Mouse (Mus musculus) midbrain, embryonic 10.5 days (tissue): ENCODE data around the gene Atp1b3. TPM values are rescaled to one million over a fixed set of nuclear protein-coding genes. Genes with fewer than 3 reads are reported as not detected.
"Not testable (repeated sequence)": the region's sequence is repeated elsewhere in the genome, so short reads cannot be mapped to it uniquely, and the experiment has no call there.

Source experiments
- DNase-seq: peaks from one replicate; pipeline ENCODE4 v3.0.0-alpha.2; 2017; ENCODE audit warnings: low spot score
- H3K27ac ChIP-seq: fragments of 300-500 bp; sonication (generic); replicated peaks from 2 replicates; pipeline ENCODE4 v1.5.1; 2016; ENCODE audit warnings: mild to moderate bottlenecking
- H3K27me3 ChIP-seq: fragments of 300-500 bp; sonication (generic); 2 replicates; pipeline ENCODE4 v1.6.1; 2016; ENCODE audit warnings: low read depth, mild to moderate bottlenecking; ENCODE audit not compliant: poor library complexity, severe bottlenecking
- H3K36me3 ChIP-seq: fragments of 300-500 bp; sonication (generic); 2 replicates; pipeline ENCODE4 v1.6.1; 2016; ENCODE audit warnings: mild to moderate bottlenecking, moderate library complexity
- H3K4me1 ChIP-seq: fragments of 300-500 bp; sonication (generic); 2 replicates; pipeline ENCODE4 v1.6.1; 2016
- H3K4me3 ChIP-seq: fragments of 300-500 bp; sonication (generic); 2 replicates; pipeline ENCODE4 v1.5.1; 2016; ENCODE audit warnings: mild to moderate bottlenecking, moderate library complexity
- H3K9me3 ChIP-seq: fragments of 300-500 bp; sonication (generic); replicated peaks from 2 replicates; pipeline ENCODE4 v1.6.1; 2016; ENCODE audit warnings: mild to moderate bottlenecking
- WGBS: fragments of 180-500 bp; shearing (Covaris S2); methylation state at CpG from one replicate; pipeline ENCODE4 v1.1.7; 2016; 5-methylcytosine and 5-hydroxymethylcytosine counted together
- polyA plus RNA-seq: library from polyadenylated mRNA; unstranded; fragments of >200 nt; fragmentation: Nextera tagmentation; extraction: Ambion mirVana; gene quantifications from 2 replicates; pipeline ENCODE4 v1.2.1, GENCODE M21; 2016

Gene Atp1b3
- polyA plus RNA-seq, 1 experiment from 2014 or later, result 184 TPM

DNA sequence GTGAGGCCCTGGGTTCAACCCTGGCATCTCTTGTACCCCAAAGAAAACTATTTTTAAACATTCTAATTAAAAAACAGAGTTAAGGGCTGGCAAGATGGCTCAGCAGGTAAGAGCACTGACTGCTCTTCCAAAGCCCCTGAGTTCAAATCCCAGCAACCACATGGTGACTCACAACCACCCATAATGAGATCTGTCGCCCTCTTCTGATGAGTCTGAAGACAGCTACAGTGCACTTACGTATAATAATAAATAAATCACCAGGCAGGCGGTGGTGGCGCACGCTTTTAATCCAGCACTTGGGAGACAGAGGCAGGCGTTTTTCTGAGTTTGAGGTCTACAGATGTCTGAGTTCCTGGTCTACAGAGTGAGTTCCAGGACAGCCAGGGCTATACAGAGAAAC, 12.5 kb downstream of the Atp1b3 start:
- not testable (repeated sequence) for H3K9me3 ChIP-seq, H3K27ac ChIP-seq, H3K4me1 ChIP-seq, H3K4me3 ChIP-seq, H3K27me3 ChIP-seq, DNase-seq
- H3K36me3 ChIP-seq, result peaks cover 29% of the 10 kb centered on the region
- 94% methylated on average over 6 of the region's 6 CpGs for WGBS

DNA sequence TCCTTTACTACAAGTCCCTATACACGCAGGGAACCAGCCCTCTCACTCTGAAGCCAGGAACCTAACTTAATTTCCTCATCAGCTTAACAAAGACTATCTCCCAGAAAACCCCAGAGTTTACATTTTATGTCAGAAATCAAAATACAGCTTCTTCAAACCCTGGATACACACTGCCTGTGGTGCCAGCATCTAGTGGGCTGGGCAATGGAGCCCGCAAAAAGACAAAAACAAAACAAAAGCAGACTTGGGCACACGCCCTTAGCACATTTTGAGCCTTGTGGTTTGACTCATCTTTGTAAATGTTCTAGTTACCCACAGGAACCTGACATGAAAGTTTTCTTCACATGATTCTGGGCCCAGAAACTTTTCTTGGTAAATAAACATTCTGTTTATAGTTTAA, 13.8 kb downstream of the Atp1b3 start:
- Histone ChIP-seq H3K27me3 (no peaks in the 10 kb centered on the region), H3K9me3 (no peaks in the 10 kb centered on the region), H3K36me3 (peaks cover 28% of the 10 kb centered on the region), H3K4me1 (peaks cover 6% of the 10 kb centered on the region; the same call in 1 of the 2 replicates), H3K4me3 (no peak overlapping the region), H3K27ac (no peak overlapping the region)
- no peak for DNase-seq
- 60% methylated on average over 3 of the region's 3 CpGs for WGBS

DNA sequence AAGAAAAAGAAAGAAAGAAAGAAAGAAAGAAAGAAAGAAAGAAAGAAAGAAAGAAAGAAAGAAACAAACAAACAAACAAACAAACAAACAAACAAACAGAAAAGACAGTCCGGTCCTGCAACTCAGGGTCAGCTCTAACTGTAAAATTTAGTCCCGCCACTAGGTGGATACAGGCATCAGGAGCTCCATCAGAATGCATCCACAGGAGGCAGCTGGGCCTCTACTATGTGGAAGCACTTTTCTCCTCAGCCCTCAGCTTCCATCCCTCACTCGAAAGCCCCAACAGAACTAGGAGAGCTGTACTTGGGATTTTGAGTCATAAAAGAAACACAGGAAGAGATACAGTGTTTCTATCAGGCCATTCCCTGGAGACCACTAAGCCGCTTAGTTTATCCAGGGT, 14.2 kb downstream of the Atp1b3 start:
- no peaks in the 10 kb centered on the region for H3K9me3 ChIP-seq
- no peak overlapping the region for H3K27ac ChIP-seq
- H3K36me3 ChIP-seq, result peaks cover 29% of the 10 kb centered on the region
- H3K4me1 ChIP-seq, result peaks cover 6% of the 10 kb centered on the region; the same call in 1 of the 2 replicates
- no peak overlapping the region for H3K4me3 ChIP-seq
- peak; percentile 26 for DNase-seq
- no peaks in the 10 kb centered on the region for H3K27me3 ChIP-seq
- 46% methylated on average over 4 of the region's 4 CpGs for WGBS

- Histone ChIP-seq H3K27me3 (no peaks in the 10 kb centered on the region), H3K36me3 (peaks cover 33% of the 10 kb centered on the region), H3K4me3 (no peak overlapping the region), H3K27ac (no peak overlapping the region), H3K4me1 (peaks cover 6% of the 10 kb centered on the region; the same call in 1 of the 2 replicates), H3K9me3 (no peaks in the 10 kb centered on the region)
- 93% methylated on average over 5 of the region's 5 CpGs for WGBS
- no peak for DNase-seq
Observed at GRCm38 (mm10) chr9:96348885-96349284, 15.4 kb downstream of the Atp1b3 start.

DNA sequence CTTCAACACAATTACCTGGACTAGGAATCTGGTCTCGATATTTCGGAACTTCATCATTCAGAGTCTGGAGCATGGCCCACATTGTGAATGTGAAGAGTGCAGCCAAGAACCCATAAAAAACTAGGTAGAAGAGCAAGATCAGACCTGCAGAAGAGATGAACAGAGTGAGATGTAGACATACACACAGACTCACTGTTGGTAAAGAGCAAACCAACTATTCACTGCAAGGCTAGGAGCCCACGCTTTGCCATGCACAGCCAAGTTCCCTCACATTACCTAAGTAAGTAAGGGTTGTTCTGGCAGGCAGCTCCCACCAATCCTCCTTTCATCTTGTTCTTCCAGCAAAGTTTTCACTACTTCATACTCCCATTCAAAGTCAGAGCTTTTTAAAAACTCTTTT, 18.5 kb downstream of the Atp1b3 start:
- H3K27ac ChIP-seq, result no peak overlapping the region
- no peak overlapping the region for H3K4me3 ChIP-seq
- H3K4me1 ChIP-seq, result peaks cover 6% of the 10 kb centered on the region; the same call in 1 of the 2 replicates
- H3K36me3 ChIP-seq, result peaks cover 46% of the 10 kb centered on the region
- WGBS, result 98% methylated on average over 3 of the region's 3 CpGs
- H3K27me3 ChIP-seq, result no peaks in the 10 kb centered on the region
- H3K9me3 ChIP-seq, result no peaks in the 10 kb centered on the region
- DNase-seq, result no peak

GRCm38 (mm10) chr9:96331146-96331545, 33.1 kb downstream of the Atp1b3 start:
- no peak for DNase-seq
- H3K27ac ChIP-seq, result no peak overlapping the region
- no peaks in the 10 kb centered on the region for H3K27me3 ChIP-seq
- no peak overlapping the region for H3K4me3 ChIP-seq
- 95% methylated on average over 5 of the region's 5 CpGs for WGBS
- no peaks in the 10 kb centered on the region for H3K9me3 ChIP-seq
- H3K4me1 ChIP-seq, result 0 out of 2 replicates have a peak, but pooled peaks cover 3% of the 10 kb centered on the region
- peaks cover 52% of the 10 kb centered on the region for H3K36me3 ChIP-seq

DNA sequence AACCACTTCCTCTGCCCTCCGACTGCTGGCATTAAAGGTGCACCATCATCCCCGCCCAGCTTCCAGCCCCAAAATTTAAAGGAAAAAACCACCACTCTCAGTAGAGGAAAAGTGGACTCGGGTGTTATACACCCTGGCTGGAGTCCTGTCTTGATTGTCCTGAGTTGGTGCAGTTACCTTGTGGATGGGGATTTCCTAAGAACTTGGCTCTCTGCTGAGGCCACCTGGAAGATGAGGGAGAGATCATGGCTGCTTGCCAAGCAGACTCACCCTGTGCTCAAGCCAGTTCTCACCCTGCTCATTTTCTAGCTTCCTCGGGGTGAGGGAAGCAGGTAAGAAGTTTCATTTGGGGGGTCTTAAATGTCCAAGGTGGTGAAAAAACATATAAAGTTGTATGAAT, 36.0 kb downstream of the Atp1b3 start:
- peaks cover 11% of the 10 kb centered on the region for H3K4me1 ChIP-seq
- DNase-seq, result no peak
- no peak overlapping the region for H3K4me3 ChIP-seq
- 90% methylated on average over 4 of the region's 4 CpGs for WGBS
- no peaks in the 10 kb centered on the region for H3K27me3 ChIP-seq
- peaks cover 40% of the 10 kb centered on the region for H3K36me3 ChIP-seq
- no peaks in the 10 kb centered on the region for H3K9me3 ChIP-seq
- H3K27ac ChIP-seq, result no peak overlapping the region

- Histone ChIP-seq H3K27me3 (no peaks in the 10 kb centered on the region), H3K27ac (no peak overlapping the region; the same call in 1 of the 2 replicates), H3K9me3 (no peaks in the 10 kb centered on the region), H3K4me1 (peaks cover 11% of the 10 kb centered on the region), H3K4me3 (no peak overlapping the region), H3K36me3 (peaks cover 42% of the 10 kb centered on the region)
- DNase-seq, result no peak
- WGBS, result 80% methylated on average over 6 of the region's 6 CpGs
Observed at GRCm38 (mm10) chr9:96326496-96326923, 37.7 kb downstream of the Atp1b3 start.

DNA sequence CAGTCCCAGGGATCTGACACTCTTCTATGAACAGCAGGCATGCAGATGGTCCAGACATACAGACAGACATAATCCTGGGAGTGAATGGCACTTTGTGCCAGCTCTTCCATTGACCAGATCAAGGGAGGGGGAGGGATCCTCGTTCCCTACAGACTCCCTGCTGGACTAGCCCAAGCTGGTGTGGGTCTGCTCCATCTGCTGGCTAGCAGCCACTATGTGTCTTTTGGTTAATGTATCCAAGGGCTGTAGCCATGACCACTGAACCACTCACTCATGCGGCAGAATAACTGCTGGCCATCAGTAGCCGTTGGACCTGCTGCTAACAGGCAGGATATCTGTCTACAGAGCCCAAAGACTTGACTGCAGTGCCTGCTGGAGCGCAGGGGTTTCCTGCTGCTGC, 39.7 kb downstream of the Atp1b3 start:
- H3K9me3 ChIP-seq, result no peaks in the 10 kb centered on the region
- H3K27me3 ChIP-seq, result no peaks in the 10 kb centered on the region
- H3K4me1 ChIP-seq, result peaks cover 11% of the 10 kb centered on the region
- no peak for DNase-seq
- H3K4me3 ChIP-seq, result no peak overlapping the region
- peaks cover 55% of the 10 kb centered on the region for H3K36me3 ChIP-seq
- H3K27ac ChIP-seq, result peak overlapping the region; percentile 50; the same call in 1 of the 2 replicates
- 70% methylated on average over 4 of the region's 4 CpGs for WGBS

DNA sequence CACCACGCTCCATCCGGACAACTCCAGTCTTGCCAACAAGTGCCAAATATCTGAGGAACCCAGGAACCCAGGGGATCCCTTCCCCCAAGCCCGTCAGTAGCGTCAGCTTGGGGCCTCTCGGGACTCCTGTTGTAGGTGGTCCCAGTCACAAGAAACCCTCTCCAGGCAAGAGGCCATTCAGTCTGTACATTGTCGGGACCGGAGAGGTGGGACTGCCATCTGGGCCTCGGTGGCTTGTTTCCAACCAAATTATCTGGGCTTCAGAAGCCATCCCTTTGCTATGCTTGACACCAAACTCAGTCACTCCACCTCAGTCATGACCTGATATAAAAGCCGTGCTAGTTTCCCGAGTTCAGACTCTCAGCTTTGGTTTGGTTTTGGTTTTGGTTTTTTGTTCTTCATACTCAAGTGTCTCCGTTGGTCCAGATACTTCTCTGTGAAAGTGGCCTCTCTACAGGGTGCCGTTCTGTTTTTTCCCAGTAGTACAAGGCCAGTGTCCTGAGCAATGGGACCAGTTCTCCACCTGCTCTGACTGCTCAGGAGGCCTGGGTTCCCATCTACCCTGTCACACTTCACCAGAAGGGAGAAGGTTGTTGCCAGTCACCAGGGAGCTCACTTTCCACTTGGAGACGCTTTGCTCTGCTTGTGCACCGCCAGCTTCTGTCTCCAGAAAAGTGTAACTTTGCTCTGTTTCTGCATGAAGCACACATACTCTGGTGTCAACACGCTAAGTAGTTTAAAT, 41.7 kb downstream of the Atp1b3 start:
- WGBS, result 94% methylated on average over 15 of the region's 15 CpGs
- Histone ChIP-seq H3K9me3 (no peaks in the 10 kb centered on the region), H3K27ac (no peak overlapping the region), H3K27me3 (no peaks in the 10 kb centered on the region), H3K4me1 (peaks cover 11% of the 10 kb centered on the region), H3K36me3 (peaks cover 74% of the 10 kb centered on the region), H3K4me3 (no peak overlapping the region)
- no peak for DNase-seq

DNA sequence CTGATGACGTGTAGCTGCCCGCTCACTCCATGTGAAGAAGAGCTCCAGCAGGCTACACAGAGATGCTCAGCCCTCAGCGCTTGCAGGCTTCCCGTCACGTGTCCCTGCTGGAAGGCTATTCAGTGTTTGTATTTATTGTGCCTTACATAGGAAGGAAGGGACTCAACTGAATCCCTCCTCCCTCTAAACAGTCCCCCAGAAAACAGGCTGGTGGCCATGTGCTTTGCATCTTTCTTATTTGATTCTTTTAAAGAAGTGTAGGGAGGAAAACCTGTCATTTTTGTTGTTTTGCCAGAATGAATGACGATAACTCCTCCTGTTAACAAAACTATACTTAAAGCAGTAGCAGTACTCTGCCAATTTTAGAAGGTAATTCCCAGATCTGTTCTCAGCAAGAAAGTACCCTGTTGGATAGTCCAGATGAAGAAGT, 43.7 kb downstream of the Atp1b3 start:
- Histone ChIP-seq H3K36me3 (peaks cover 94% of the 10 kb centered on the region), H3K27ac (no peak overlapping the region), H3K27me3 (no peaks in the 10 kb centered on the region), H3K9me3 (no peaks in the 10 kb centered on the region), H3K4me1 (peaks cover 9% of the 10 kb centered on the region), H3K4me3 (no peak overlapping the region)
- WGBS, result 89% methylated on average over 6 of the region's 6 CpGs
- no peak for DNase-seq

GRCm38 (mm10) chr9:96319333-96319732, 44.9 kb downstream of the Atp1b3 start:
- peaks cover 97% of the 10 kb centered on the region for H3K36me3 ChIP-seq
- H3K27ac ChIP-seq, result no peak overlapping the region

DNA sequence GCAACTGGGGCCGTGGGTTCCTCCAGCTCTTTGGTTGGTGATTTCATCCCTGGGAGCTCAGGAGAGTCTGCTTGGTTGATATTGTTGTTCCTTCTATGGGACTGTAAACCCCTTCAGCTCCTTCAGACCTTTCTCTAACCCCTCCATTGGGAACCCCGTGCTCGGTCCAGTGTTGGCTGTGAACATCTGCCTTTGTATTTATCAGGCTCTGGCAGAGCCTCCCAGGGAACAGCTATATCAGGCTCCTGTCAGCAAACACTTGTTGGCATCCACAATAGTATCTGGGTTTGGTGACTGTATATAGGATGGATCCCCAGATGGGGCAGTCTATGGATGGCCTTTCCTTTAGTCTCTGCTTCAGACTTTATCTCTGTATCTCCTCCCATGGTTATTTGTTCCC, 52.2 kb downstream of the Atp1b3 start:
- peaks cover 22% of the 10 kb centered on the region for H3K4me1 ChIP-seq
- peaks cover 100% of the 10 kb centered on the region for H3K36me3 ChIP-seq
- H3K4me3 ChIP-seq, result no peak overlapping the region
- no peak overlapping the region for H3K27ac ChIP-seq
- no peaks in the 10 kb centered on the region for H3K9me3 ChIP-seq
- no peaks in the 10 kb centered on the region for H3K27me3 ChIP-seq
- no peak for DNase-seq
- 96% methylated on average over 3 of the region's 3 CpGs for WGBS

More at GRCm38 (mm10) chr9:96319333-96319732, 44.9 kb downstream of the Atp1b3 start:
- WGBS, result 96% methylated on average over 5 of the region's 5 CpGs
- Histone ChIP-seq H3K4me1 (peaks cover 3% of the 10 kb centered on the region), H3K4me3 (no peak overlapping the region), H3K27me3 (no peaks in the 10 kb centered on the region), H3K9me3 (no peaks in the 10 kb centered on the region)
- DNase-seq, result no peak
